Mouse (Mus musculus) olfactory bulb, adult 2 months (tissue): ENCODE results near the gene Cacna2d2.

ENCODE experiments used
- CTCF ChIP-seq: fragments of 200-500 bp; IDR thresholded peaks from 2 replicates; pipeline ENCODE4 v1.5.1; 2012; ENCODE audit warnings: low read depth, mild to moderate bottlenecking, low read length, moderate library complexity; ENCODE audit not compliant: insufficient read depth
- POLR2A ChIP-seq: fragments of 200-500 bp; IDR thresholded peaks from 2 replicates; pipeline ENCODE4 v1.6.1; 2012; ENCODE audit warnings: mild to moderate bottlenecking, low read depth, low read length, moderate library complexity; ENCODE audit not compliant: insufficient read depth

DNA sequence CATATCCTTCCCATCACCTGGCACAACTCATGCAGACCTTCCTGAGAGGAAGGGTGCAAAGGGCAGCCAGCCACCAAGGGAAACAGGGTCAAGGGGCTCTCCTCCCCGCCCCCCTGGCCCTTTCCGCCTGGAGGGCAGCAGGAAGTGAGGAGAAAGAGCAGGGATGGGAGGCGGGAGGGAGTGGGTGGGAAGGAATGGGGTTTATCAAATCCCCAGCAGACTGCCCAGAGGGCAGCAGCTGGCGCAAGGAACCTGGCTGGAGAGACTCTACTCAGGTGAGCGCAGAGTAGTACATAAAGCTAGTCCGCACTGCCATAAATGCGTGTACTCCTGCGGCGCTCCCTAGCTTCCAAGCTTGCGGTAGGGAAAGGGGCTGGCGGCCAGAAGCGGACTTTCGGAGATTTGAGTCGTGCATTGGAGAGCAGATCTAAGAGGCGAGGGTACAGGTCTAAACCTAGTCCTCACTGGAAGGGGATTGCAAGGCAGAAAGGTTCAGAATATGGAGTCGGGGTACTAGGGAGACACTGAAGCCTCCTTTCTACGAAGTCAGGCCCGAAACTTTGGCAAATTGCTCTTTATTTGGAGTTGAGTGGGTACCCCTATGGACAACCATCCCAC is 168.4 kb downstream of the Cacna2d2 start, which contains the start of gene Hyal2:
- TF ChIP-seq POLR2A = no peak
- TF ChIP-seq CTCF = no peak
